ENCODE assay signal across 8 mouse cellular contexts in the genomic region with DNA sequence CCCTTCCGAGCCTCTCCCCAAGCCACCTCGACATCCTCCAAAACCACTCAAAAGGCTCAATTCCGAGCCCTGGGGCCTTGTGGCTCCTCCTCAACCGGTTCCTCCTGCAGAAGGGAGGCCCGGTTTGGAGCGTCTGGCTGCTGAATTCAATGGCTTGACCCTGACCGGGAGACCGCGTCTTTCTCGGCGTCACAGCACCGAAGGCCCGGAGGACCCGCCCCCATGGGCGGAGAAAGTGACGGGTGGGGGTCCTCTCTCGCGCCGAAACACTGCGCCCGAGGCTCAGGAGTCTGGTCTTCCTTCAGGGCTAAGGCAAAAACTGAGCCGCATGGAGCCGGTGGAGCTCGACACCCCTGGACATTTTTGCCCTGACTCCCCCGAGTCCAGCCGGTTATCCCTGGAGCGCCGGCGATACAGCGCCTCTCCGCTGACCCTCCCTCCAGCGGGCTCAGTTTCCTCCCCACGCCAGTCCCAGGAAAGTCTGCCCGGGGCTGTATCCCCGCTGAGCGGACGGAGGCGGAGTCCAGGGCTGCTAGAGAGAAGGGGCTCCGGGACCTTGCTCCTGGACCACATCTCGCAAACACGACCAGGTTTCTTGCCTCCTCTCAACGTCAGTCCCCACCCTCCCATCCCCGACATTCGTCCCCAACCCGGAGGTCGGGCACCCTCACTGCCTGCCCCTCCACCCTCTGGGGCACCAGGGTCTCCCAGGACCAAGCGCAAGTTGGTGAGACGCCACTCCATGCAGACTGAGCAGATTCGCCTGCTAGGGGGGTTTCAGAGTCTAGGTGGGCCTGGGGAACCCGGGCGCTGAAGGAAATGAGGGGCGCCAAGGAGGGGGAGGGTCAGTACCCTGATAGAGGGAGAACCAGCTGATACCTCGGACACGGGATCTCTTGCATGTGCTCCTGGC. TPM values are rescaled to one million over a fixed set of nuclear protein-coding genes. Genes with fewer than 3 reads are reported as not detected.
DNase-seq lines count a peak whose midpoint lies in the region; ATAC-seq and TF ChIP-seq lines count a peak whose summit lies in the region.

No protein-coding gene starts in this region.

- peak overlapping the region; percentile 31 for H3K4me3 ChIP-seq in kidney, adult 2 months (ENCODE audit: insufficient read depth, low read depth, low read length)
- peak overlapping the region; percentile 44 for H3K4me3 ChIP-seq in liver, embryonic 12.5 days
- H3K4me3 ChIP-seq in neural tube, embryonic 12.5 days: peak overlapping the region; percentile 43

- H3K9me3 ChIP-seq in liver, embryonic 12.5 days (replicated peaks): no peaks in the 10 kb centered on the region
- H3K9me3 ChIP-seq in neural tube, embryonic 12.5 days: no peaks in the 10 kb centered on the region

- peak overlapping the region; percentile 9; the same call in 1 of the 2 replicates for H3K9ac ChIP-seq in liver, embryonic 12.5 days
- peak overlapping the region; percentile 72 for H3K9ac ChIP-seq in neural tube, embryonic 12.5 days

- TF ChIP-seq POLR2A in kidney, adult 2 months (IDR thresholded peaks at IDR 0.05; ENCODE audit: low read depth, low read length): no peak

- 0 out of 2 replicates have a peak, but pooled peaks cover 1% of the 10 kb centered on the region for H3K27me3 ChIP-seq in kidney, adult 2 months (replicated peaks; ENCODE audit: control insufficient read depth, insufficient read depth, low read length)
- H3K27me3 ChIP-seq in liver, embryonic 12.5 days (replicated peaks): peaks cover 85% of the 10 kb centered on the region
- H3K27me3 ChIP-seq in neural tube, embryonic 12.5 days (replicated peaks): peaks cover 27% of the 10 kb centered on the region

- DNase-seq in thymus, postnatal 36 days: peak; percentile 8 to 29
- no peak for DNase-seq in thymus, postnatal 0 days (ENCODE audit: low spot score)
- DNase-seq in embryo, embryonic 11 days: peak; percentile 90
- DNase-seq in heart, adult 9 months (ENCODE audit: low spot score in 2 of 2): peak; percentile 85 to 88
- DNase-seq in kidney, adult 2 months: peak; percentile 78

- H3K4me1 ChIP-seq in kidney, adult 2 months (ENCODE audit: control insufficient read depth, insufficient read depth, low read length): no peaks in the 10 kb centered on the region
- peaks cover 43% of the 10 kb centered on the region for H3K4me1 ChIP-seq in liver, embryonic 12.5 days
- H3K4me1 ChIP-seq in neural tube, embryonic 12.5 days: peaks cover 64% of the 10 kb centered on the region

- WGBS in kidney, adult 2 months: 7% methylated on average over 54 of the region's 54 CpGs
- 5% methylated on average over 54 of the region's 54 CpGs for WGBS in liver, embryonic 12.5 days (ENCODE audit: insufficient replicate concordance)
- under 1% methylated on average over 54 of the region's 54 CpGs for WGBS in neural tube, embryonic 12.5 days

- TF ChIP-seq CTCF in kidney, adult 2 months (conservative IDR thresholded peaks at IDR 0.05; ENCODE audit: insufficient read depth, insufficient read length, low read depth, low read length): no peak

- H3K27ac ChIP-seq in kidney, adult 2 months (ENCODE audit: insufficient read depth, low read depth, low read length): no peak overlapping the region
- H3K27ac ChIP-seq in liver, embryonic 12.5 days: no peak overlapping the region
- 0 out of 2 replicates have a peak overlapping the region, but pooled peaks have one; percentile 37 for H3K27ac ChIP-seq in neural tube, embryonic 12.5 days

- peak overlapping the region; percentile 69 for H3K4me2 ChIP-seq in liver, embryonic 12.5 days
- peak overlapping the region; percentile 93 for H3K4me2 ChIP-seq in neural tube, embryonic 12.5 days (replicated peaks)

- H3K36me3 ChIP-seq in kidney, adult 2 months (ENCODE audit: control insufficient read depth, insufficient read depth, low read length): no peaks in the 10 kb centered on the region
- no peaks in the 10 kb centered on the region for H3K36me3 ChIP-seq in liver, embryonic 12.5 days
- no peaks in the 10 kb centered on the region for H3K36me3 ChIP-seq in neural tube, embryonic 12.5 days

- no peak for ATAC-seq in liver, embryonic 12.5 days
- ATAC-seq in neural tube, embryonic 12.5 days (ENCODE audit: low FRiP score, low read depth): no peak
- no peak for ATAC-seq in monocyte, adult 5-6 weeks (replicated peaks; ENCODE audit: insufficient number of reproducible peaks, low FRiP score, low TSS enrichment, poor library complexity, severe bottlenecking)

RNA-seq across cellular contexts. Expression of gene Ankrd34a, which starts 2.0 kb away (rescaled TPM):
- polyA plus RNA-seq in thymus, postnatal 0 days (2015; fragmentation: Nextera tagmentation; extraction: Ambion mirVana): 0.07 and 0.09 TPM in 2 replicates
- polyA plus RNA-seq in kidney, adult 2 months (2012; rRNA removed): 0.23 and 0.38 TPM in 2 replicates
- 0.33 and 0.44 TPM in 2 replicates for polyA plus RNA-seq in liver, embryonic 12.5 days (2016; fragmentation: Nextera tagmentation; extraction: Ambion mirVana)
- 5.3 and 5.6 TPM in 2 replicates for polyA plus RNA-seq in neural tube, embryonic 12.5 days (2016; fragmentation: Nextera tagmentation; extraction: Ambion mirVana)
- not detected in 3 replicates for total RNA-seq in monocyte, adult 5-6 weeks (2017)

RNA-seq across cellular contexts. Expression of gene Lix1l, which starts 2.5 kb away (rescaled TPM):
- polyA plus RNA-seq in thymus, postnatal 0 days (2015; fragmentation: Nextera tagmentation; extraction: Ambion mirVana): 1.7 TPM in 2 replicates
- polyA plus RNA-seq in kidney, adult 2 months (2012; rRNA removed): 7.7 and 9.6 TPM in 2 replicates
- 0.92 and 1.2 TPM in 2 replicates for polyA plus RNA-seq in liver, embryonic 12.5 days (2016; fragmentation: Nextera tagmentation; extraction: Ambion mirVana)
- 6.7 and 7.2 TPM in 2 replicates for polyA plus RNA-seq in neural tube, embryonic 12.5 days (2016; fragmentation: Nextera tagmentation; extraction: Ambion mirVana)
- total RNA-seq in monocyte, adult 5-6 weeks (2017): 0.68 to 0.95 TPM in 2 of 3 replicates, not detected in the other

RNA-seq across cellular contexts. Expression of gene Polr3gl, which starts 4.4 kb away (rescaled TPM):
- polyA plus RNA-seq in thymus, postnatal 0 days (2015; fragmentation: Nextera tagmentation; extraction: Ambion mirVana): 25.8 and 28.8 TPM in 2 replicates
- polyA plus RNA-seq in kidney, adult 2 months (2012; rRNA removed): 14.5 and 15.3 TPM in 2 replicates
- 16.7 and 19.8 TPM in 2 replicates for polyA plus RNA-seq in liver, embryonic 12.5 days (2016; fragmentation: Nextera tagmentation; extraction: Ambion mirVana)
- polyA plus RNA-seq in neural tube, embryonic 12.5 days (2016; fragmentation: Nextera tagmentation; extraction: Ambion mirVana): 40.3 and 40.9 TPM in 2 replicates
- total RNA-seq in monocyte, adult 5-6 weeks (2017): 75.3 to 86.8 TPM (median 84.0 TPM) in 3 replicates

RNA-seq across cellular contexts. Expression of gene Gm16253, which starts 21.6 kb away (rescaled TPM):
- polyA plus RNA-seq in thymus, postnatal 0 days (2015; fragmentation: Nextera tagmentation; extraction: Ambion mirVana): 0.42 and 0.46 TPM in 2 replicates
- polyA plus RNA-seq in kidney, adult 2 months (2012; rRNA removed): 0.20 TPM in 1 of 2 replicates, not detected in the other
- 0.24 and 0.26 TPM in 2 replicates for polyA plus RNA-seq in liver, embryonic 12.5 days (2016; fragmentation: Nextera tagmentation; extraction: Ambion mirVana)
- 1.6 and 3.0 TPM in 2 replicates for polyA plus RNA-seq in neural tube, embryonic 12.5 days (2016; fragmentation: Nextera tagmentation; extraction: Ambion mirVana)
- total RNA-seq in monocyte, adult 5-6 weeks (2017): not detected in 3 replicates

RNA-seq across cellular contexts. Expression of gene Rbm8a, which starts 31.3 kb away (rescaled TPM):
- 146 and 155 TPM in 2 replicates for polyA plus RNA-seq in thymus, postnatal 0 days (2015; fragmentation: Nextera tagmentation; extraction: Ambion mirVana)
- polyA plus RNA-seq in kidney, adult 2 months (2012; rRNA removed): 7.8 and 16.1 TPM in 2 replicates
- 92.6 and 104 TPM in 2 replicates for polyA plus RNA-seq in liver, embryonic 12.5 days (2016; fragmentation: Nextera tagmentation; extraction: Ambion mirVana)
- polyA plus RNA-seq in neural tube, embryonic 12.5 days (2016; fragmentation: Nextera tagmentation; extraction: Ambion mirVana): 146 and 147 TPM in 2 replicates
- 41.2 to 53.1 TPM (median 49.7 TPM) in 3 replicates for total RNA-seq in monocyte, adult 5-6 weeks (2017)
